Mouse (Mus musculus) heart, postnatal 0 days (tissue): ENCODE data around the gene Hcfc2. TPM values are rescaled to one million over a fixed set of nuclear protein-coding genes. Genes with fewer than 3 reads are reported as not detected.
A peak's percentile ranks its signal among the peaks of the same experiment; 100 is the strongest.

ENCODE experiments used
- ATAC-seq: fragments of 200-750 bp; cut with Nextera tagmentation; 2 replicates; pipeline ENCODE4 v1.8.0; 2017; ENCODE audit warnings: low read depth, moderate number of reproducible peaks, moderate library complexity; ENCODE audit not compliant: insufficient read depth
- DNase-seq: peaks from one replicate; pipeline ENCODE4 v3.0.0-alpha.2; 2016; ENCODE audit warnings: low spot score
- H3K27ac ChIP-seq: fragments of 300-500 bp; sonication (generic); 2 replicates; pipeline ENCODE4 v1.5.1; 2014; ENCODE audit warnings: low read depth, mild to moderate bottlenecking
- H3K27me3 ChIP-seq: fragments of 300-500 bp; sonication (generic); 2 replicates; pipeline ENCODE4 v1.6.1; 2014; ENCODE audit warnings: low read length, mixed read lengths; ENCODE audit not compliant: control insufficient read depth, insufficient read depth
- H3K36me3 ChIP-seq: fragments of 300-500 bp; sonication (generic); replicated peaks from 2 replicates; pipeline ENCODE4 v1.6.1; 2014; ENCODE audit warnings: low read length, mixed read lengths; ENCODE audit not compliant: control insufficient read depth, insufficient read depth
- H3K4me1 ChIP-seq: fragments of 300-500 bp; sonication (generic); 2 replicates; pipeline ENCODE4 v1.6.1; 2014; ENCODE audit warnings: antibody characterized with exemption; ENCODE audit not compliant: control insufficient read depth, insufficient read depth
- H3K4me2 ChIP-seq: fragments of 300-500 bp; sonication (generic); 2 replicates; pipeline ENCODE4 v1.6.1; 2014; ENCODE audit warnings: low read depth, mild to moderate bottlenecking, low read length, moderate library complexity
- H3K4me3 ChIP-seq: fragments of 300-500 bp; sonication (generic); 2 replicates; pipeline ENCODE4 v1.5.1; 2014; ENCODE audit warnings: low read depth, low read length
- H3K9ac ChIP-seq: fragments of 300-500 bp; sonication (generic); replicated peaks from 2 replicates; pipeline ENCODE4 v1.6.1; 2014; ENCODE audit warnings: low read depth, low read length, mixed read lengths
- H3K9me3 ChIP-seq: fragments of 300-500 bp; sonication (generic); replicated peaks from 2 replicates; pipeline ENCODE4 v1.6.1; 2016; ENCODE audit warnings: low read length; ENCODE audit not compliant: control insufficient read depth
- CTCF ChIP-seq: IDR thresholded peaks from 2 replicates; pipeline ENCODE4 v1.5.1; 2016; ENCODE audit warnings: antibody characterized with exemption, control low read depth, low read depth
- EP300 ChIP-seq: IDR thresholded peaks from 2 replicates; pipeline ENCODE4 v1.6.1; 2016; ENCODE audit warnings: antibody characterized with exemption, low read depth
- WGBS: fragments of 180-500 bp; shearing (Covaris S2); extraction: QIAGEN DNeasy Blood & Tissue Kit; methylation state at CpG from one replicate; pipeline ENCODE4 v1.1.7; 2014; 5-methylcytosine and 5-hydroxymethylcytosine counted together
- polyA plus RNA-seq: library from polyadenylated mRNA; unstranded; fragments of >200 nt; fragmentation: Nextera tagmentation; extraction: Ambion mirVana; gene quantifications from 2 replicates; pipeline ENCODE4 v1.2.1, GENCODE M21; 2015
- total RNA-seq: library from RNA; depleted of rRNA; stranded (reverse); fragments of >200 nt; gene quantifications from 2 replicates; pipeline ENCODE4 v1.2.3, GENCODE M21; 2014; ENCODE audit warnings: low replicate concordance

Gene Hcfc2
- total and polyA plus RNA-seq, 2 experiments from 2014 or later, result 30.5 to 34.3 TPM

GRCm38 (mm10) chr10:82670205-82670604 lies 25.8 kb upstream of the Hcfc2 start:
- Histone ChIP-seq H3K9me3 (no peaks in the 10 kb centered on the region), H3K4me1 (peaks cover 5% of the 10 kb centered on the region; the same call in 1 of the 2 replicates), H3K27ac (no peak overlapping the region), H3K4me2 (no peak overlapping the region), H3K36me3 (no peaks in the 10 kb centered on the region), H3K4me3 (no peak overlapping the region), H3K9ac (no peak overlapping the region), H3K27me3 (no peaks in the 10 kb centered on the region)
- no peak for ATAC-seq
- no peak for DNase-seq
- TF ChIP-seq CTCF (no peak), EP300 (no peak)
- 67% methylated on average over 6 of the region's 6 CpGs for WGBS

- Histone ChIP-seq H3K27me3 (no peaks in the 10 kb centered on the region), H3K36me3 (no peaks in the 10 kb centered on the region), H3K4me1 (no peaks in the 10 kb centered on the region), H3K4me3 (no peak overlapping the region), H3K4me2 (no peak overlapping the region), H3K9ac (no peak overlapping the region), H3K27ac (no peak overlapping the region), H3K9me3 (no peaks in the 10 kb centered on the region)
- no peak for TF ChIP-seq EP300
- no peak for TF ChIP-seq CTCF
- 67% methylated on average over 6 of the region's 6 CpGs for WGBS
- ATAC-seq (no peak), DNase-seq (no peak)
Observed at GRCm38 (mm10) chr10:82676949-82677348, 19.0 kb upstream of the Hcfc2 start.

DNA sequence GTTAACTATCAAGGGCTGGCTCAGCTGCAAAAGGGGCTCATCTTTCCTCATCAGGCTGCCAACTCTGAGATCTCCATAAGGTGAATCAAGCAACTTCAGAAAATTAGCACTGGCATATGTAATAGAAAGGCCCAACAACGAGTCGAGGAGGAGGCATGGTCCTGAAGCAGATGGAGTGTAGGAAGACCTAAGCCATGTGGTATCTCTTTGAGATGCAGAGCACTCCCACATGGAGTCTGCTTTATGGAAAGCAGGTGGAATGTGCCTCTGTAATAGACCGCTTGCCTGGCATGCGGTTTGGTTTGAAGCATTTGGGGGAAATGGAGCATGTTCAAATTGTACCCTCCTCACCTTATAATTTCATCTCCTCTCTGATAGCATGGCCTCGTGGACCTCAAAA lies 15.2 kb upstream of the Hcfc2 start:
- Histone ChIP-seq H3K9ac (no peak overlapping the region), H3K36me3 (no peaks in the 10 kb centered on the region), H3K4me3 (no peak overlapping the region), H3K9me3 (no peaks in the 10 kb centered on the region), H3K4me1 (no peaks in the 10 kb centered on the region), H3K4me2 (no peak overlapping the region), H3K27me3 (no peaks in the 10 kb centered on the region), H3K27ac (no peak overlapping the region)
- 75% methylated on average over 5 of the region's 5 CpGs for WGBS
- ATAC-seq (no peak), DNase-seq (no peak)
- no peak for TF ChIP-seq CTCF

- WGBS, result 76% methylated on average over 7 of the region's 7 CpGs
- TF ChIP-seq EP300 (no peak), CTCF (no peak)
Observed at GRCm38 (mm10) chr10:82681639-82682038, 14.3 kb upstream of the Hcfc2 start.

DNA sequence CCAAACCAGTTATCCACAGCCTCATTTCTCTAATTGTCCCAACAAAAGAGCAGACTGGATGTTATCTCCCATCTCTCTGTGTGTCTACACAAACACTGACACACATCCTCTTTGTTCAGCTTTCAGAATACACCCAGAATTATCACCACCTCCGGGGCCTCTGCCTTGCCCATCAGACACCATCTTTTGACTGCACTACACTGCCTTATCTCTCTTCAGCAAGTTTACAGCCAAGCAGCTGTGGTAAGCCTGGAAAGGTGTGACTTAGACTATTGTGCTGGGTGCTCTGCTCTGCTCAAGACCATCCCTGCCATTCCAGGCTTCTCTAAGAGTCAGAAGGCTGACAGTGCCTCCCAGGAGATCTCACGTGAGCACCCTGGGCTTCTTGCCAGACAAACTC lies 10.5 kb upstream of the Hcfc2 start:
- H3K9ac ChIP-seq, result no peak overlapping the region
- DNase-seq (no peak), ATAC-seq (no peak)
- H3K4me3 ChIP-seq, result no peak overlapping the region
- H3K36me3 ChIP-seq, result no peaks in the 10 kb centered on the region
- H3K4me2 ChIP-seq, result no peak overlapping the region
- H3K9me3 ChIP-seq, result no peaks in the 10 kb centered on the region
- H3K27me3 ChIP-seq, result no peaks in the 10 kb centered on the region
- H3K27ac ChIP-seq, result no peak overlapping the region
- H3K4me1 ChIP-seq, result peaks cover 3% of the 10 kb centered on the region; the same call in 1 of the 2 replicates
- TF ChIP-seq EP300 (no peak), CTCF (no peak)
- 24% methylated on average over 2 of the region's 2 CpGs for WGBS

More at GRCm38 (mm10) chr10:82681639-82682038, 14.3 kb upstream of the Hcfc2 start:
- Histone ChIP-seq H3K4me3 (no peak overlapping the region), H3K4me2 (no peak overlapping the region), H3K36me3 (no peaks in the 10 kb centered on the region), H3K27me3 (no peaks in the 10 kb centered on the region), H3K9ac (no peak overlapping the region), H3K27ac (no peak overlapping the region), H3K4me1 (no peaks in the 10 kb centered on the region), H3K9me3 (no peaks in the 10 kb centered on the region)
- no peak for DNase-seq
- no peak for ATAC-seq

DNA sequence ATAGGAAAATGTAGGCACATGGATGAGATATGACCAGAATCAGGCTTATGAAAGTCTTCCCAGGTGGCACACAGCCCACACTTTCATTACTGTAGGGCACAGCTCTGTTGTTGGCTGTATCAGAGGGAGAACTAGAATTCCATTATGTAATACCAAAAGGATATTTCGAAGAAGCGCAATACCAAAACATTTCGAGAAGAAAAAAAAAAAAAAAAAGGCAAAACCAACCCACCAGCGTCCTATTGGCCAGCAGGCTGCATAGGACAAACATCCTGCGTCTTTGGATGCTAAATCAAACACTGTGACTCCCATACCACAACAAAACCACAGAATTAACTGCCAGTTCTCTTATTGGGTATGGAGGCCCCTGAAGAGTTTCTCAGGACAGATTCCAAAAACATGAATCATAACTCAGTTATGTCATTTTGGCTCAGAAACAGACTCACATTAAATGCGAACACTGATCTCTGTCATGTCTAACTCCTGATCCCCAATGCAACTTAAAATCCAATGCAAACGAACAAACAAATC lies 6.2 kb upstream of the Hcfc2 start:
- Histone ChIP-seq H3K4me1 (peaks cover 3% of the 10 kb centered on the region; the same call in 1 of the 2 replicates), H3K27me3 (0 out of 2 replicates have a peak, but pooled peaks cover 4% of the 10 kb centered on the region), H3K36me3 (no peaks in the 10 kb centered on the region), H3K27ac (peak overlapping the region; percentile 45), H3K9me3 (no peaks in the 10 kb centered on the region), H3K4me3 (peak overlapping the region; percentile 2), H3K9ac (no peak overlapping the region), H3K4me2 (peak overlapping the region; percentile 46)
- DNase-seq, result peak; percentile 19
- TF ChIP-seq EP300, result no peak
- TF ChIP-seq CTCF, result no peak
- peak; percentile 25; the same call in 1 of the 2 replicates for ATAC-seq
- WGBS, result 59% methylated on average over 7 of the region's 7 CpGs
